Mouse (Mus musculus) urinary bladder, postnatal 36 days (tissue): Measurements from ENCODE around the gene Ubl5.

ENCODE experiments used
- DNase-seq, 2 experiments: peaks; one replicate each; pipeline ENCODE4 v3.0.0; 2022; ENCODE audit warnings: low spot score in 2 of 2, mixed read lengths in 1 of 2

Ubl5 gene

GRCm38 (mm10) chr9:20696107-20696712 lies 53.5 kb downstream of the Ubl5 start:
- no peak for DNase-seq
